Mouse (Mus musculus) lung, postnatal 0 days (tissue): ENCODE results near the gene Slc7a5.

Source experiments
- CTCF ChIP-seq: IDR thresholded peaks from 2 replicates; pipeline ENCODE4 v1.5.1; 2016; ENCODE audit warnings: antibody characterized with exemption, mild to moderate bottlenecking
- EP300 ChIP-seq: IDR thresholded peaks from 2 replicates; pipeline ENCODE4 v1.6.1; 2016; ENCODE audit warnings: antibody characterized with exemption, mild to moderate bottlenecking, control low read depth

- TF ChIP-seq CTCF (peak; percentile 26), EP300 (no peak)
These were observed 9.0 kb downstream of the Slc7a5 start for GRCm38 (mm10) chr8:121898401-121898931.
